In the genomic region with DNA sequence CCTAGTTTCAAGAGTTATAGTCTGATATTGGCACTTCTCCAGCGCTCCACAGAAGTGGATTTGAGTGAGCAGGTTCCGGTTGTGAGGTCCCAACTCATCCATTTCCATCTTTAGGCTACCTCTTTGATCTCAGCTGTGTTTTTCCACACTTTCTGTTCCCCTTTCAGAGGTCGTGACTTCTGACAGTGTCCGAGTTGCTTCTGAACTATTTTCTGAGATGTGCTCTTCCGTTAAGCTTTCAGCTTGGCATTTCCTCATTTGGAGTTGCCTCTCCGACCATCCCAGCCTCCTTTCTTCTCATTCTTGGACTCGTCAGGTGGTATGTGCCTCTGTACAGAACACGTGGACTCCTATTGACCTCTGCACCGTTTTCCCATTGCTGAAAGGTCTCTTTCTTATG, we compare ENCODE assay signal across 19 mouse cellular contexts.
DNase-seq lines count a peak whose midpoint lies in the region; ATAC-seq and TF ChIP-seq lines count a peak whose summit lies in the region.
"Had no signal": no experiment of that assay in that cellular context is flagged by ENCODE, and none has a peak within 500 bp of the region (broad histone marks: within the 10 kb centered on the region; RNA-seq: fewer than 3 reads in every experiment).

No protein-coding gene starts in this region.

- peak overlapping the region; percentile 19; the same call in 1 of the 2 replicates for H3K27ac ChIP-seq in left cerebral cortex, adult 2 months
- H3K27ac ChIP-seq in brown adipose tissue, adult 24 weeks (replicated peaks; ENCODE audit: low read depth, low read length), result peak overlapping the region; percentile 80
- H3K27ac ChIP-seq in midbrain, embryonic 14.5 days (replicated peaks; ENCODE audit: low read depth, low read length), result no peak overlapping the region
- H3K27ac ChIP-seq: embryonic facial prominence, embryonic 15.5 days; forebrain, embryonic 12.5 days; limb, embryonic 13.5 days had no signal

- peak; percentile 17; the same call in 1 of the 2 replicates for ATAC-seq in neutrophil, adult 5-6 weeks (ENCODE audit: extremely low read depth, insufficient number of reproducible peaks, low FRiP score, poor library complexity, severe bottlenecking)
- ATAC-seq in midbrain, embryonic 14.5 days (ENCODE audit: low FRiP score, low TSS enrichment), result no peak

- peaks cover 12% of the 10 kb centered on the region; the same call in 1 of the 2 replicates for H3K4me1 ChIP-seq in brown adipose tissue, adult 24 weeks (ENCODE audit: control insufficient read depth, insufficient read depth, insufficient read length, low read length)
- no peaks in the 10 kb centered on the region for H3K4me1 ChIP-seq in midbrain, embryonic 14.5 days (ENCODE audit: control insufficient read depth, insufficient read depth, low read length)

- intact Hi-C loops in left cerebral cortex, adult 2 months (cut with DNase I), result no loop called here

- no peak overlapping the region for H3K9ac ChIP-seq in midbrain, embryonic 14.5 days (replicated peaks; ENCODE audit: low read length)
- H3K9ac ChIP-seq: embryonic facial prominence, embryonic 15.5 days; forebrain, embryonic 12.5 days; heart, embryonic 12.5 days; limb, embryonic 13.5 days had no signal

- no peak for TF ChIP-seq CTCF in left cerebral cortex, adult 2 months (IDR thresholded peaks at IDR 0.05)

- H3K4me3 ChIP-seq in left cerebral cortex, adult 2 months, result no peak overlapping the region
- H3K4me3 ChIP-seq in brown adipose tissue, adult 24 weeks (ENCODE audit: insufficient read depth, low read depth, low read length), result no peak overlapping the region
- H3K4me3 ChIP-seq in midbrain, embryonic 14.5 days (replicated peaks; ENCODE audit: low read depth, low read length), result no peak overlapping the region
- H3K4me3 ChIP-seq: embryonic facial prominence, embryonic 15.5 days; forebrain, embryonic 12.5 days; heart, embryonic 12.5 days; limb, embryonic 13.5 days had no signal

- H3K9me3 ChIP-seq in midbrain, embryonic 14.5 days (ENCODE audit: control insufficient read depth, low read length), result no peaks in the 10 kb centered on the region
- H3K9me3 ChIP-seq: embryonic facial prominence, embryonic 15.5 days; forebrain, embryonic 12.5 days; heart, embryonic 12.5 days; limb, embryonic 13.5 days had no signal

- 83% methylated on average over 9 of the region's 9 CpGs for WGBS in midbrain, embryonic 14.5 days

- H3K36me3 ChIP-seq in midbrain, embryonic 14.5 days (ENCODE audit: control insufficient read depth, insufficient read depth, low read length), result no peaks in the 10 kb centered on the region
- H3K36me3 ChIP-seq: embryonic facial prominence, embryonic 15.5 days; forebrain, embryonic 12.5 days; heart, embryonic 12.5 days; limb, embryonic 13.5 days had no signal

- H3K4me2 ChIP-seq in midbrain, embryonic 14.5 days (ENCODE audit: low read length), result no peak overlapping the region
- H3K4me2 ChIP-seq: embryonic facial prominence, embryonic 15.5 days; forebrain, embryonic 12.5 days; heart, embryonic 12.5 days; limb, embryonic 13.5 days; midbrain, embryonic 11.5 days had no signal

- H3K27me3 ChIP-seq in midbrain, embryonic 14.5 days (ENCODE audit: control insufficient read depth, insufficient read depth, low read length), result no peaks in the 10 kb centered on the region
- H3K27me3 ChIP-seq: embryonic facial prominence, embryonic 15.5 days; forebrain, embryonic 12.5 days; heart, embryonic 12.5 days; limb, embryonic 13.5 days had no signal

- no peak for DNase-seq in left cerebral cortex, adult 2 months (ENCODE audit: extremely low spot score in 1 of 2, low spot score in 2 of 2)
- DNase-seq in left cerebral cortex, adult 11 months (ENCODE audit: low spot score), result no peak
- DNase-seq in kidney, postnatal 10 days, result peak; percentile 40
- DNase-seq in midbrain, embryonic 14.5 days, result no peak
- no peak for DNase-seq in gastrocnemius, adult 8-10 months (ENCODE audit: low spot score in 2 of 2)
- DNase-seq: adrenal gland, postnatal 10 days; cerebellum, adult 9-10 months; gastrocnemius, postnatal 14 days; heart, postnatal 36 days; lung, adult 2 months; right cerebral cortex, adult 18-20 months; thymus, postnatal 36 days had no signal
